Mouse (Mus musculus): ENCODE data around the gene Gtf2ird1.

DNA sequence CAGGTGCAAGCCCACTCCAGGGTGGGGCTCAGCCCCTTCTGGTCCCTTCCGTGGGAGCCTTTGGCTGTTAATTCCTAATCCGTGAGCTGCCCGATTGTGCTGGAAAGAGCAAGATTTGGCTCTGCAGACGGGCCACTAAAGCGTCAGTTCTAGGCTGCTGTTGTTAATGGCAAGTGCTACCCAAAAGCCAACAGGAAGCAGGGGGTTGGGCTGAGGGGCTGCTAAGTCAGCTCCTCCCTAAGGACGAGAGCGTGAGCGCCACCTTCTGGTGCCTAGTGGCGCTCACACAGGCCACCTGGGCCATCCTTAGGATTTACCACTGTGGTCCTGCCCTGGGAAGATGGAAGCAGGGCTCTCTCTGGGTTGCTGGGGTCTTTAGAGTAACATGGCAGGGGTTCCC is 33.1 kb upstream of the Gtf2ird1 start:
- TF ChIP-seq CTCF (IDR thresholded peaks at IDR 0.05; ENCODE audit: extremely low read depth, insufficient read depth, low read length) (peak; percentile 41; the same call in 1 of the 2 replicates), POLR2A (IDR thresholded peaks at IDR 0.05; ENCODE audit: extremely low read depth, insufficient read depth, low read length) (no peak)
